Comparison of ENCODE assay signal across 16 mouse cellular contexts in genomic region chr1:170857369-170857768, GRCm38 (mm10). TPM values are rescaled to one million over a fixed set of nuclear protein-coding genes. Genes with fewer than 3 reads are reported as not detected.
DNase-seq lines count a peak whose midpoint lies in the region; ATAC-seq lines count a peak whose summit lies in the region.
"Had no signal": no experiment of that assay in that cellular context is flagged by ENCODE, and none has a peak within 500 bp of the region (broad histone marks: within the 10 kb centered on the region; RNA-seq: fewer than 3 reads in every experiment).

No protein-coding gene starts in this region.

- DNase-seq in cerebellum, adult 8-10 months, result no peak
- DNase-seq in left cerebral cortex, postnatal 36 days (ENCODE audit: low spot score in 2 of 2), result peak; percentile 45 to 48
- no peak for DNase-seq in left cerebral cortex, postnatal 14 days (ENCODE audit: low spot score in 2 of 2)
- peak; percentile 37 for DNase-seq in cerebellum, adult 9-10 months
- DNase-seq in layer of hippocampus, adult 9-10 months (ENCODE audit: low spot score), result peak; percentile 44
- DNase-seq in limb, embryonic 10.5 days (ENCODE audit: low spot score), result no peak
- no peak for DNase-seq in urinary bladder, postnatal 36 days (ENCODE audit: low spot score in 2 of 2)
- DNase-seq: kidney, postnatal 25 days; lung, embryonic 14.5 days had no signal

- no peaks in the 10 kb centered on the region for H3K9me3 ChIP-seq in limb, embryonic 10.5 days (replicated peaks)
- H3K9me3 ChIP-seq: forebrain, embryonic 15.5 days; heart, embryonic 15.5 days; hindbrain, embryonic 12.5 days; limb, embryonic 12.5 days had no signal

- H3K36me3 ChIP-seq in limb, embryonic 10.5 days, result 0 out of 2 replicates have a peak, but pooled peaks cover 4% of the 10 kb centered on the region
- H3K36me3 ChIP-seq: forebrain, embryonic 15.5 days; heart, embryonic 15.5 days; hindbrain, embryonic 12.5 days had no signal

- WGBS in limb, embryonic 10.5 days, result 83% methylated on average over 2 of the region's 2 CpGs

- H3K4me3 ChIP-seq in limb, embryonic 10.5 days, result no peak overlapping the region
- H3K4me3 ChIP-seq: forebrain, embryonic 15.5 days; heart, embryonic 15.5 days; hindbrain, embryonic 12.5 days; limb, embryonic 12.5 days had no signal

- intact Hi-C loops in left cerebral cortex, postnatal 36 days (cut with DNase I), result no loop called here
- intact Hi-C loops in left cerebral cortex, postnatal 14 days (cut with DNase I), result no loop called here

- H3K4me1 ChIP-seq in limb, embryonic 10.5 days, result no peaks in the 10 kb centered on the region
- H3K4me1 ChIP-seq: forebrain, embryonic 15.5 days; hindbrain, embryonic 12.5 days; limb, embryonic 12.5 days had no signal

- no peaks in the 10 kb centered on the region for H3K27me3 ChIP-seq in limb, embryonic 10.5 days (ENCODE audit: low read depth, poor library complexity, severe bottlenecking)
- H3K27me3 ChIP-seq: forebrain, embryonic 15.5 days; heart, embryonic 15.5 days; hindbrain, embryonic 12.5 days; limb, embryonic 12.5 days; Patski had no signal

- no peak overlapping the region for H3K27ac ChIP-seq in limb, embryonic 10.5 days
- H3K27ac ChIP-seq: forebrain, embryonic 15.5 days; heart, embryonic 15.5 days; hindbrain, embryonic 12.5 days; limb, embryonic 12.5 days had no signal

- peak; percentile 81 for ATAC-seq in cerebellum, adult (ENCODE audit: insufficient number of reproducible peaks, low FRiP score, low TSS enrichment)
- ATAC-seq: forebrain, embryonic 15.5 days; intestine, embryonic 16.5 days; Patski had no signal

RNA-seq across cellular contexts. Expression of gene Atf6, which starts 10.2 kb away (rescaled TPM):
- 10 to 100 TPM; 53.3 to 59.4 TPM for total RNA-seq in left cerebral cortex, postnatal 36 days (2021)
- 10 to 100 TPM; 33.2 to 34.6 TPM for total RNA-seq in left cerebral cortex, postnatal 14 days (2021)
- polyA plus RNA-seq in limb, embryonic 10.5 days (2016; fragmentation: Nextera tagmentation; extraction: Ambion mirVana), result 7.1 and 8.0 TPM in 2 replicates

RNA-seq across cellular contexts. Expression of gene Gm26620, which starts 27.5 kb away (rescaled TPM):
- under 1 TPM in 1 of 2 experiments, not detected in 1; 0.54 TPM for total RNA-seq in left cerebral cortex, postnatal 36 days (2021)
- under 1 TPM in 1 of 2 experiments, not detected in 1; 0.57 TPM for total RNA-seq in left cerebral cortex, postnatal 14 days (2021)
- polyA plus RNA-seq in limb, embryonic 10.5 days (2016; fragmentation: Nextera tagmentation; extraction: Ambion mirVana), result 0.49 and 0.58 TPM in 2 replicates
- polyA plus RNA-seq: hindbrain, embryonic 12.5 days; lung, embryonic 14.5 days had no signal

RNA-seq across cellular contexts. Expression of gene Dusp12, which starts 28.0 kb away (rescaled TPM):
- 10 to 100 TPM; 14.0 to 17.3 TPM for total RNA-seq in left cerebral cortex, postnatal 36 days (2021)
- 10 to 100 TPM; 14.3 to 15.9 TPM for total RNA-seq in left cerebral cortex, postnatal 14 days (2021)
- polyA plus RNA-seq in limb, embryonic 10.5 days (2016; fragmentation: Nextera tagmentation; extraction: Ambion mirVana), result 42.8 and 43.7 TPM in 2 replicates

RNA-seq across cellular contexts. Expression of gene Fcrlb, which starts 55.4 kb away (rescaled TPM):
- under 1 TPM; 0.32 to 0.81 TPM for total RNA-seq in left cerebral cortex, postnatal 36 days (2021)
- under 1 TPM in 1 of 2 experiments, not detected in 1; 0.53 TPM for total RNA-seq in left cerebral cortex, postnatal 14 days (2021)
- polyA plus RNA-seq in limb, embryonic 10.5 days (2016; fragmentation: Nextera tagmentation; extraction: Ambion mirVana), result not detected in 2 replicates
- polyA plus RNA-seq: heart, embryonic 15.5 days; hindbrain, embryonic 12.5 days; limb, embryonic 12.5 days; lung, embryonic 14.5 days had no signal

Comparison
In these comparisons a context has a peak if more than half of its experiments do, and no peak if none do; other contexts are left out.
1. DNase-seq: peak in left cerebral cortex, postnatal 36 days (2 of 2), cerebellum, adult 9-10 months (single experiment) and layer of hippocampus, adult 9-10 months (single experiment); none in cerebellum, adult 8-10 months (single experiment), left cerebral cortex, postnatal 14 days (0 of 2), limb, embryonic 10.5 days (single experiment) and urinary bladder, postnatal 36 days (0 of 2).